Mouse (Mus musculus) ZHBTc4 (cell line): ENCODE measurements around the gene Lyg2.

Source experiments
- DNase-seq: peaks from one replicate; pipeline ENCODE4 v3.0.0-alpha.2; 2011; ENCODE audit warnings: low read depth, low spot score

The Lyg2 gene

DNA sequence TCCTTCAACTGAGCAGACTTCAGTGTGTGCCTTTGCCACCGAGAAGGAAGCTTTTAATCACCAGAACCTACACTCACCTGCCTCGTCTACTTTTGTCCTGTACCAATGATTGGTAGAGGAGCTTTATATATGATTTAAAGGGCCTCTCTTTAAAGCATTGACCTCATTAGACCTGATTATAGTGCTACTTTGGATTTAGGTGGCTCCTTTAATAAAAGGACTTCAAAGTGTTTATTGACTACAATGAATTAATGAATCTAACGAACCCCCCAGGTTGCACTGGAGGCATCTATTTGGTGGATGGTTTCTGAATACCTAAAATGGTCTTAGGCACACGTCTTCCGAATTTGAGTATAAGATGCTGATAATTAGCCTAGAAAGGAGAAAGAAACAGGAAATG, at the start of gene Lyg2:
Lyg2 (minus strand) TSS at position 101 of the 400 bp plus-strand sequence.
- no peak for DNase-seq

DNA sequence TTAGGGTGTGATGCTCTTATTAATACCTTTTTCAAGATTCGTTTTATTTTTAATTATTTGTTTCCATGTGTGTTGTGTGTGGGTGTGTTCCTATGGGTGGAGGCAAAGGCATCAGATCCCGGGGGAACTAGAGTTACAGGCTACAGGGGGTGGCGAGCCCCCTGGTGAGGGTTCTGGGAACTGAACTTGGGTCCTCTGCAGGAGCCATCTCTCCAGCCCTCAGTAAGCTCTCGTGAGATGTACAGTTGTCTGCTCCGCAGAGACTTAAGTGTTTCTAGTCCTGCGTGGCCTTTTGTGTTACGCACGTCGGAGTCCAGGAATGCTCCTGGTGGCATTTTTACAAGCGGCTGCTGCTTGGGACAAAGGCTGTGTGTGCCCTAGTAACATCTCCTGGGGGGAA, 49.3 kb upstream of the Lyg2 start:
- peak; percentile 80 for DNase-seq

DNA sequence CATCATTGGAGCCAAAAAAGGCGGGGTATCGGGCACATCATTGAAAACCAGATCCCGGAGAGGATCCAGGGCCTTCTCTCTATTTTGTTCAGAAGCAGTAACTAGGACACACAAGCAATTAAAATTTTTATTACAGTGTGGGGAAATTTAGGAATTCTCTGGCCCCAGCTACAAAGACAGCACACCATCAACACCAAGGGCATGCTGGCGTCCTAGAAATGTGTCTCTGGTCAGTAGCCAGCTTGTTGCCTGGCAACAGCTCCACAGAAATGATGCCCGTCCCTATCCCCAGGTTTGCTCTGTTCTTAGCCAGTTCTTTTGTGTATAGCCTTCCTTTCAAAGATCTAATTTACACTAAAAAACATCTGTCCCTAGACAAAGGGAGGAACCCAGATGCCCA, 43.2 kb upstream of the Lyg2 start:
- peak; percentile 43 for DNase-seq

DNA sequence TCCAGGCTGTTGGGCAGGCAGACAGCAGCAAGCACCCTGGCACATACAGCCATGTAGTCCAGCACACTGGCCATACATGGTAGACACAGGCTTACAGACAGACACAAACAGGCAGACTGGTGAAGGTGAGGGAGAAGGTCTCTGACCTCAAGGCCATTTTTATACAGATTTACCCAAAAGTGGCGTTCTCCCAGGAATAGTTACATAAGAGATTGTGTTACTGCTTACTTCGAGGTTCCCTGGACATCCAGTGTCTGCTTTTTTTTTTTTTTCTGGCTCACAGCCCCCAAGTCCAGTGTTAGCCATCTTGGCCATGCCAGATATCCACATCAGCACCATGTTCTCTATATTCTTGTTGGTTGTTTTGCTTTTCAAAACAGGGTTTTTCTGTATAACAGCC, 42.2 kb upstream of the Lyg2 start:
- DNase-seq = no peak

DNA sequence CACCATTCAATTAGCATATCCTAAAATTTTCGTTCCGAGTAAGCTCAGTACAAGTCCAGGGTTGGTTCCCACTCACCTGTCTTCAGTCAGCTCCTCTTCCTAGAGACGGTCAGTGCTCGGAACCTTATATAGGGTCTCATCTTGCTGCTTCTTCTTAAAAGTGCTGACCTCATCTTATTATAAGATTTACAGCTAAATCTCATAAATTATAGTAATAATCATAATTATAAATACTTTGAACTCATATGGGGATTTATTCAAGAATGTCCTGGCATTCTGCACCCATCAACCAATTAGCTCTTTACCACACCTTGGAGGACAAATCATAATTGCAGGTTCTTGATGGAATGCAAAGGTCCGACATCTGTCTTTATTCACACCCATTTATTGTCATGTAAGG, 41.4 kb upstream of the Lyg2 start, which contains the start of gene Lyg1:
Lyg1 (minus strand) TSS at position 101 of the 400 bp plus-strand sequence.
- no peak for DNase-seq

DNA sequence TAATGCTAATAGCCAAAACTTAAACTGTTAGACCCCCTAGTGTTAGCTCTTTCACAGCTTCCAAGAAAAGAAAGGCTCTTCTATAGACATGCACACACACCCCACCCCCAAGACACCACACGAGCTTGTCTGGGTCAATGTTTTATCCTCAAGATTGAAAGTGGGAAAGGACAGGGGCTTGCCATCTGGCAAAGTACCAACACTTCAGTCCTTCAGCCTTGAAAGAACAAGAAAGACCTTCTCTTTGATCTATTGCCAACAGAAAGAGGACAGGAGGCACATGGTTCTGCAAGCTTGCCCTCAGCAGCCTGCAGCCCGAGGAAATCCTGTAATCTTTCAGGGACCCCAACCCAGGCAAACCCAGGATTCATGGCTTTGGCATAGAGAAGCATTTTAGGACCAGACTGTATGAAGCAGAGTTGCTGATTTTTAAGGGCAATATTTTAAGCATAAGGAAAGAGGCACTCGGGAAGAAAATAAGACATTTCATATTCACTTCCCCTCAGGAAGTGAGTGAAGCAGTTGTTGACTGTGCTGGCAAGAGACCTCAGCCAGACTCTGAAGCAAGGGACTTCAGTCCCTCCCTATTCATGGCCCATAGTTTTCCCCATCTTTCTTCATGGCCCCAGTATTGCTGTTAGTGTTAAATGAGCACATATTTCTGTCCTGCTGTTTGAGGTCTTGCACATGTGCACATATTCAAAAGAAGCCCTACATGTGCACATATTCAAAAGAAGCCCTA, 40.6 kb upstream of the Lyg2 start:
- peak; percentile 31 for DNase-seq

DNA sequence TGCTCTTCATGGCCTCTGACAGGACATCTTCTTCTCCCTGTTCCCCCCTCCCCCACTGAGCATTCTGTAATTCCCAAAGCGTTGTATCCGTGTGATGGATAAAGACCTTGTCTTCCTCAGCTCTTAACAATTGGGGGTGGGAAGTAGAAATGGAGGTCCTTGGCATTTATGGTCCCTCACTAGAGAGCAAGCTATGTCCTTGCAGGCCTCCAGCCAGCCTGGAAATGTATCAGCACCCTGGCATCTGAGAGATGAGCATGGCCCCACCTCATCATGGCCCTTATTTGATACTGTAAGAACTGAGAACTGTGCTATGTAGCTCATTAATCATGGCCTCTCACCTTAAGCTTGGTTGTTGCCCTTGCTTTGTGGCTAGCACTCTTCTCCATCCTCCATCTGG, 39.0 kb upstream of the Lyg2 start:
- no peak for DNase-seq

DNA sequence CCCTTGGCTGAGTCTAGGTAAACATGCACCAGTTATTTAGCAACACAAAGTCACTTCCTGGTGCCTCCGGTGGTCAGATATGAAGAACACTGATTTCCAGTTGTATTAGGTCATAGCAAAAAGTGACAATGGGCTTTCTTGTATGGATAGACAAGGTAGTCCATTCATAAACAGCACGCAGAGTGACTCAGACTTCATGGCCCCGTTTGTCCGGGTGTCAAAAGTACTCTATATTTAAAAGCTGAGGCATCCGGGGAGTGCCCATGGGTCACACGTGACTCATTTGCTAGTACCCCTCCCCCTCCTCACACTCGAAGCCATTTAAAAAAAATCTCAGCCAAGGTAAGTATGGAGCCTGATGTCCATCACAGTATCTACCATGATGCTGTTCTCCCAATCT, 38.5 kb upstream of the Lyg2 start:
- no peak for DNase-seq

DNA sequence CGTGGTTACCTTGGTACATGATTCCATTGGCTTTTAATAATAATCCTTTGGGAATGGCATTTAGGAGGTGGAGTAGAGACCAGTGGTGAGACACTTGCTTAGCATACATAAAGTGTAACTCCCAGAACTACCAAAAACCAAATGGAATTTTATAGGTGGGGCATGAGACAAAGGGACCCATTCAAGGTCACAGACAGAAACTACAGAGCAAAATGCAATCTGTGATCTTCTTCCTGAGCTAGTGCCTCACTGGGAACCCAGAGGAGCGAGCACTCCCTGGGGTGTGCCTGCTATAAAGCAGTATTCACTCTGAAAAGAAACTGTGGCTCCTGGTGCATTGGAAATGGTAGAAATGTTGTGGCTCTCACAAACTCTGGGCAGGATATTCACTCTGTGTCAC, 32.6 kb upstream of the Lyg2 start:
- peak; percentile 61 for DNase-seq

DNA sequence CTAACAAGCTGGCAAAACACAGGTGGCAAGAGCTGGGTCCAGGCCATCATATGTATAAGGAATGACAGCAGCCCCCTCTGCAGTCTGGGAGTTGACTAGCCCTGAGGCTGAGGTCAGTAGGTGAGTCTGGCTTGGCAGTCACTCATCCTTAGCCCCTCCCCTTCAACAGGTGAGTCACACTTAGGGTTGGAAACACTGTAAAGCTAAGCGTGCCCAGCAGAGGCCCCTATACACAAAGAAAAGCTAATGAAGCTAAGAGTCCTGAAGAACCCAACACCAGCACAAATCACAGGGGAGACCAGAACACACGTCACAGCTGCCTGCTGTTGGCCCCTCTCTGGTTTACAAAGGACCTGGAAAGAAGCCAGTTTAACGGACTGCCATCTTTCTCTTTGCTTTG, 15.5 kb upstream of the Lyg2 start:
- peak; percentile 73 for DNase-seq

DNA sequence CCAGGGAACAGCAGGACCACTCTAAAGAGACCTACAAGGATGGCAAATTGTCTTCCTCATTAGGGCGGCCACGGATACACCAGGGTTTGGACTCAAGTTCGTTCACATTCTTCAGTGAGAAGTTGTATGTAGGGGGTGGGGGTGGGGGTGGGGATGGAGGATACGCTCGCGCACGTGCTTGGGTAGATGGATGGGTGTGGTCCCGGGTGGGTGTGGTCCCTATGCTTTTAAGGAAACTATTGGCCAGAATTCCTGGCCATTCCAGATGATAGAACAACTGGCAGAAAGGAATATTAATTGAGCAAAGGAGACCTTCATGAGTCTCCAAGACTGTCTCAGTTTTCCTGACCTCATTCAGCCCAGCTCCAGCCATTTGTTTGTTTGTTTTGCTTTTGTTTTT, 9.7 kb upstream of the Lyg2 start:
- DNase-seq = peak; percentile 50

DNA sequence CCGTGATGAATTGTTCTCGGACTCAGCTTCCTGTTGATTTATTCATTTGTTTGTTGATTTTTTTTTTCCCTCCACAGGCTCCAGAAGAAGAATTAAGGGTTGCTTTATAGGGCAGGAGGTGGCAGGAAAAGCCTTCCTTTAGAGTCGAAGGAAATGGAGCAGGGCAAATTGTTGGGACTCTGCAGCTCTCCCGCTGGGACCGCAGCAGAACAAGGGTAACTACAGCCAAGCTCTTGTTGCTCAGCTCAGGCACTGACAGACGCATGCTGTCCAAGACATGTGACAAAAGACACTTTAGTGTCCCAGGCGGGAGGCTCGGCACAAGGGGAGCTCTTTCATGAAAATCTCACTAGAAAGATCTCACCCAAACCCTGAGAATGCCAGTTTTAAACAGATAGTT, 6.2 kb upstream of the Lyg2 start:
- peak; percentile 22 for DNase-seq

DNA sequence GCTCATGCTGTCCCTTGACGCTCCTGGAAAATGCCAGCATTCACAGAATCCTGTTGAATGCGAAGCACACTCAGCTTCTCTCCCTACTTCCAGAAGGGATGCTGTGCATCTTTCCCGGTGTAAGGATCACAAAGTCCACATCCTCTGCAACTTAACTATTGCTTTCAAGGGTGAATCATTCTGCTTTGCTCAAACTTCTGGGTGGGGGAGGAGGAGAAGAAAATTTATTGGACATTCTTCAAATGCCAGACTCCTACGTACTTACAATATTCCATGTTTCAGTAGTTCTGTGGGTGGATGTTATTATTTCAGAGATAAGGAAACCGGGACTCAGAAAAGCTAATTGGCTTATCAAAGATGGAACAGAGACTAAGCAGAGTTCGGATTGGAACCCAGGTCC, 1.8 kb upstream of the Lyg2 start:
- DNase-seq = no peak

DNA sequence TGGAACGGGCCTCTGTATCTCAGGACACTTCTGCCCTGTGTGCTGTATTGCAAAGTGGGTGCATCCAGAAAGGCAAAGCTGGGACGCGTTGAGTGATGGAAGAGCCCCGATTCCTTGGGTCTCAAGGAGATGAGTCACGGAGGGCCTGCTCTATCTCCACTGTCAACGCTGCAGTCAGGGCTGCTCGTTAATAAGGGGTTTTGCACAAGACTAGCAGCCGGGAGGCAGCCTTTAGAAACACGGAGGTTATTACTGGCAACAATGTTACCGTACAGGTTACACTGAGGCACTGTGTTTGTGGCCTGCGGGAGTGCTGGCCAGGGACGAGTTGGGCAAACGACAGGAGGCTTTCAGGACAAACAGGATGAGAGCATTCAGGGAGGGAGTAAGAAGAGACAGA, 1.4 kb upstream of the Lyg2 start:
- DNase-seq = no peak

DNA sequence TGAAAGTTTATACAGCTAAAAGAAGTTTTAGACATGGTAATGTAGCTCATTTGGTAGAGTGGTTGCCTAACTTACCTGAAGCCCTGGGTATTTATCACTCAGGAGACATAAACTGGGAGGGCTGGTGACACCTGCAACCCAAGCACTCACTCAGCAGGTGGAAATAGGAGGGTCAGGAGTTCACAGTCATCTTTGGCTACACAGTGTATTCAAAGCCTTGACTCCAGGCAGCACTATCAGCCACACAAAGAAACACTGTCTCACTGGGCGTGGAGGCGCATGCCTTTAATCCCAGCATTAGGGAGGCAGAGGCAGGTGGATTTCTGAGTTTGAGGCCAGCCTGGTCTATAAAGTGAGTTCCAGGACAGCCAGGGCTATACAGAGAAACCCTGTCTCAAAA, 3.5 kb downstream of the Lyg2 start:
- DNase-seq = peak; percentile 60

DNA sequence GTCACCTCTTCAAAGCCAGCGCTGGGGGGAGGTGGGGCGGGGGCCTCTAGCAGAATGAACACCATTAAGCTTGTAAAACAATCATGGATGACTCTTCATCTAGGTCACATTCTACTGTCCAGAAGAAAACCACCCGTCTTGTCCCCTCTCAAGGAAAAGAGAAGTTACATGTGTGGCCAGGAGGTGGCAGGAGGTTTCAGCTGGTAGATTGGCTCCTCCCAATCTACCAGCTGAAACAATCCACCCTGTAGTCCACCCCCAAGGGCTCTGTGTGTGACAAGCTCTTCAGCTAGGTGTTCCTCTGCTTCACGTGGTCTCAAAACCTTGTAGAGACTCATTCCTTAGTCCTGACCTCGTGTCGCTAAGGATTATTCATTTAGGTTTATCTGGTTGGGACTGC, 13.1 kb downstream of the Lyg2 start:
- DNase-seq = peak; percentile 81

DNA sequence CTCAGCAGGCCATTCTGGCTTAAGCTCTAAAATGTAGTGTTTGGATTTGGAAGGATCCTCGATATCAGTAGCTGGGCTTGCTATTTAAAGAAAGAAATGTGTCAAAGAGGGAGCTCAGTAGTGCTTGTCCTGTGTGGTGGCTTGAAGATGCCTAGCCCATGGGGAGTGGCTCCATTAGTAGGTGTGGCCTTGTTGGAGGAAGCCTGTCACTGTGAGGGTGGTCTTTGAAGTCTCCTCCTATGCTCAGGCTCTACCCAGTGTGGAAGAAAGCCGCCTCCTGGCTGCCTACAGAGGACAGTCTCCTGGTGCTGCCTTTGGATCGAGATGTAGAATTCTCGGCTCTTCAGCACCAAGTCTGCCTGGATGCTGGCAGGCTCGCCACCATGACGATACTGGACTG, 16.0 kb downstream of the Lyg2 start:
- peak; percentile 72 for DNase-seq

DNA sequence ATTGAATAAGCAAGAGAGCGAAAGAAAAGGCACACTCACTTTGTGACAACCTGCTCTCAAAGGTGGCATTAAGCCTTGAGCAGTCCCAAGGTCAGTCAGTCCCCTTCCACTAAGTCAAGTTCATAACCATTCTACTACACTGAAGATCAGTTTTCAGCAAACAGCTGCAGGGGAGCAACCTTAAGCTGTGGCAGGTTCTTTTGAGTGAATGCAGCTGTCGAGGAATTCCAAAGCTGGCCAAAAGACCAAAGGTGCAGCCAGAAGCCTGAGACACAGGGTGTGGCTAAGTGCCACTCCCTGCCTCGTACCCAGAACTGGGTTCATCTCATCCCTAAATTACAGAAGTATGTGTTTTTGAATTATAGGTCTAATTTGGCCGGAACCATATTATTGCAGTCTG, 16.5 kb downstream of the Lyg2 start:
- DNase-seq = no peak

DNA sequence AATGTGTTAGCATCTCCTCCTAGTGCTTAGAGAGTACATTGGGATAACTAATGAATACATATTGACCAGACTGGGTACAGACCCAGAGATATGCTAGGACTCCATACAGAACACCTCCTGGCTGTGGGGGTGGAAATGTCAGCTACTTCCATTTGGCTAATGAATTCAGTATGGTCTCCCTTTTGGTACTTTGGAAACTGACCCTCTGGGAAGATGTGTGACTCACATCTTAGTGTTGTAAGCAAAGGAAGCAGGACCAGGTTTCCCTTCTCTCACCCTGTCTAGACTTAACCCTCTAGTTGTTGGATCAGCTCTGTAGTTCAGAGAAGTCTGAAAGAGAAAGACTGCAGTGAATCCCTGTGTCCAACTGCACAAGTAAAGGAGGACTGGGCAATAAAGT, 21.7 kb downstream of the Lyg2 start:
- DNase-seq = no peak

DNA sequence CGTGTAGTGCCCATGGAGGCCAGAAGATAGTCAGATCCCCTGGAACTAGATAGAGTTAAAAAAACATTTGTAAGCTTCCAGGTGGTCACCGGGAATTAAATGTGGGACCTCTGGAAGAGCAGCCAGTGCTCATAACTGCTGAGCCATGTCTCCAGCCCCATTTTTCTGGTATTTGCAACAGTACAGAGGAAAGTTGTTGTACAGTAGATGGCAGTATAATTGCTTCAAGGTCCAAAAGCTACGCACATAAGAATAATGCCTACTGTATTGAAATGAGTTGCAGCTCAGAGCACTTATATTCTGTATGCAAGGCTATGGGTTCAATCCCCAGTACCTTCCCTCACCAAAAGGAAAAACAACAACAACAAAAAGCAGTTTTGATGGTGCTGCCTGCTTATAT, 24.9 kb downstream of the Lyg2 start:
- no peak for DNase-seq

DNA sequence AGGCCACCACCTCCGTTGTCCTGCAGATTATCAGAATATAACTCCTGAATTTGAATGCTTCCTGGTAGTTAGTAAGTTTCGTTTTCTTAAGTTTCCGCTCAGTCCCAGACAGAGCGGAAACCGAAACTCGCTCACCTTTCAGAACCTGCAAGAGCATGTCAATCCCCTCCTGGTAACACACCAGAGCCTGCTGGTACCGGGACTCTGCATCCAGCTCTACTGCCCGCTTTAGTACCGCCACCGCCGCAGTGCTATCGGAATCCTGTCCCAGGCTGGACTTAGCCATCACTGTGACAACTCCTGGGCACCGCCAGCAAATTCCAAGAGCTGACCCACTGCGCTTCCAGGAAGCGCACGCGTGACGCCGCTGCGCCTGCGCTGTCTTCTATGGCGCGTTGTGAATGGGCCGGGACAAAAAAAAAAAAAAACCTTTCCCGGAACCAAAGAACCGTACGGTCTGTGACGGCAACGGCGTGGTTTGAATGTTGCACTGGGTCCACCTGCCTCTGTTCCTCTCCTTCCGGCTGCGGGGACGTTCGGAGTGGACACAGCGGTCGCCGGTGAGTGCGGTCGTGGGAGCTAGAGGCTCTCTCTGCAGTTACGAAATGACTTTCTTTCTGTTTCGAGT, 26.2 kb downstream of the Lyg2 start, which contains the start of the genes Mitd1 and Mrpl30:
Mitd1 (minus strand) TSS at position 387 of the 628 bp plus-strand sequence.
Mrpl30 (plus strand) TSS at position 453 of the 628 bp plus-strand sequence.
- peak; percentile 96 for DNase-seq

DNA sequence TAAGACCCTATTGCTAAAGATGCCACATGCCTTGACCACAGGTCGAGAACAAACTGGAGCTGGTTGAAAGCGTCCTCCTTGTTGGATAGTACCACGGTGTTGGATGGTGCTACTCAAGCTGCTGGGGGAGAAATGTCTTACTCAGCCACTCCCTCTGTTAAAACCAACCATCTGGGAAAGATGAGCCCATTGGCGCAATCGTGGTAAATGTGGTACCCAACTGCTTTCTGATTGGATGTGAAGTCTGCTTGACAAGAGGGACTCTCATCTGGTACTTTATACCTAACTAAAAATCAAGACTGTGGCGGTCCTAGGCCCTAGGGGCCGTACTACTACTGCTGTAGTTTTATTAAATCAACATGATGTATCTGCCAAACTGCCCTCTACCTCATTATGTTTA, 27.1 kb downstream of the Lyg2 start:
- no peak for DNase-seq

DNA sequence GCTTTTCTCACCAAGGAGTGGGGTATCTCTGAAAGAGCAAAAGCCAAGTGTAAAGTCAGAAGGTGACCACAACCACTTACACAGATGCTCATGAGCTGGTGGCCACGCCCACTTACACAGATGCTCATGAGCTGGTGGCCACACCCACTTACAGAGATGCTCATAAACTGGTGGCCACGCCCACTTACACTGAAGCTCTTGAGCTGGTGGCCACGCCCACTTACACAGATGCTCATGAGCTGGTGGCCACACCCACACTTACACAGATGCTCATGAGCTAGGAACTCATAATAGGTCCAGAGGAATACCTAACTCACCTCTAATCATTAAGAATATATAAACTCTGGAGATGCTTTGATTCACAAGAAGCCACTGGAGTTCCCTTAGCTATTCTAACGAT, 31.8 kb downstream of the Lyg2 start:
- peak; percentile 90 for DNase-seq
